Mouse (Mus musculus) C2C12 (cell line): ENCODE results near the gene Taar7e.

Source experiments
- CEBPB ChIP-seq: IDR thresholded peaks from one replicate; pipeline ENCODE4 v1.6.1; 2011; ENCODE audit warnings: low read depth, mild to moderate bottlenecking, control low read depth, moderate library complexity
- CTCF ChIP-seq: IDR thresholded peaks from one replicate; pipeline ENCODE4 v1.5.1; 2011; ENCODE audit not compliant: control insufficient read depth, insufficient read depth, insufficient read length
- FOSL1 ChIP-seq: IDR thresholded peaks from one replicate; pipeline ENCODE4 v1.8.0; 2011; ENCODE audit warnings: mild to moderate bottlenecking, low read length; ENCODE audit not compliant: poor library complexity, insufficient read depth, severe bottlenecking
- MAX ChIP-seq: IDR thresholded peaks from one replicate; pipeline ENCODE4 v1.6.1; 2011; ENCODE audit warnings: mild to moderate bottlenecking, control low read depth
- MYOD1 ChIP-seq: IDR thresholded peaks from one replicate; pipeline ENCODE4 v1.6.1; 2011; ENCODE audit warnings: low read depth; ENCODE audit not compliant: control insufficient read depth, insufficient read length
- USF1 ChIP-seq: IDR thresholded peaks from one replicate; pipeline ENCODE4 v1.6.1; 2011; ENCODE audit warnings: low read depth, mild to moderate bottlenecking, control low read depth, moderate library complexity

GRCm38 (mm10) chr10:24085936-24086335, 48.5 kb downstream of the Taar7e start:
- TF ChIP-seq CTCF = no peak
- no peak for TF ChIP-seq MYOD1
- TF ChIP-seq CEBPB = no peak
- TF ChIP-seq MAX = no peak
- no peak for TF ChIP-seq USF1
- TF ChIP-seq FOSL1 = no peak
